Mouse (Mus musculus) skeletal muscle tissue, adult 2 months (tissue): ENCODE measurements around the gene Wasf3.
A peak's percentile ranks its signal among the peaks of the same experiment; 100 is the strongest.

Experiments
- DNase-seq: peaks from one replicate; pipeline ENCODE4 v3.0.0-alpha.2; 2012; ENCODE audit warnings: low read depth, low spot score

Gene Wasf3

DNA sequence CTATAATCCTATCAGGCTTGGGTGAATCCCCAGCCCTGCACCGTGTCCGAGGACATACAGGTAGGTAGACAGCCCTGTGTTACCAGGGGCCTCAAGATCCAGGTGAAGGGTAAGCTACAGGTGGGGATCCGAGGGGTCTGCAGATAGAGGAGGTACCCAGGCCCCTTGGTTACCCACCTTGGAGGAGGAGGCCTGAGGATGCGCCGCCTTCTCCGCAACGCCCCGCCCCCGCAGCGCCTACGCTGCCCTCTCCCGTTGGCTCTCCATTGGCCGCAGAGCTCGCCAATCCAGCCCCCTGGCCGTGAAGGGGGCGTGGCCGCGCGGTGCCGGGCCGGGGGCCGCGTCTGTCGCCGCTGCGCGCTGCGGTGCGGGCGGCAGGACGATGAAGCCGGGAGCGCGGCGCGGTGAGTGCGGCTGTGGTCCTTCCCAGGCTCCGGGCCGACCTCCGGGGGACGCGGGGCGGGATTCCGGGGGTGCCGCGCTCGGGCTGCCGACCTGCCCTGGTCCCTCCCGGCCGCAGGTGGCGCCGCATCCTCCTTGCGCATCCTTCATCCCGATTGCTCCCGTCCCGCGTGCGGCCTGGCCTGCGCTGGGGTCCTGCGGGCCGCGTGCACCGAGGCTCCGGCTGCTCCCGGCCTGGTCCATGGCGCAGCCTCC, at the start of gene Wasf3:
TSS of gene Wasf3 (plus strand) at position 51 of the 657 bp plus-strand sequence.
- peak; percentile 2 for DNase-seq

DNA sequence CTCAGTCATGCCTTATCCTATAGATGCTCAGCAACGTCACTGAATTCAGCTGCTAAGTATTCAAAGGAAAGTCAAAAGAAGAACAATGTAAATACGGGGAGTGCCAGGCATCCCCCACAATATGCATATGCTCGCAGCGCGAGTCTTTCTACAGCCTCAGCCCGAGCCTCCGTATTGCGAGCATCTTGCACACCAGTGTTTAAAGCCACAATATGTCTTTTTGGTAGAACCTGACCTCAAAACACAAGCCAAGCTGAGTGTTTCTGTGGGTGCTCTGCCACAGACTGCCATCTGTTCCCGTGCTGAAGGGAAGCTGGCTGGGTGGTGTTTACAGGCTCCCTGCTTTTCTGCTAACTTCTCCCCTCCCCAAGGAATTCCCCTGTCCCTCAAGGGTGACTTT, 46.7 kb upstream of the Wasf3 start:
- DNase-seq = no peak

DNA sequence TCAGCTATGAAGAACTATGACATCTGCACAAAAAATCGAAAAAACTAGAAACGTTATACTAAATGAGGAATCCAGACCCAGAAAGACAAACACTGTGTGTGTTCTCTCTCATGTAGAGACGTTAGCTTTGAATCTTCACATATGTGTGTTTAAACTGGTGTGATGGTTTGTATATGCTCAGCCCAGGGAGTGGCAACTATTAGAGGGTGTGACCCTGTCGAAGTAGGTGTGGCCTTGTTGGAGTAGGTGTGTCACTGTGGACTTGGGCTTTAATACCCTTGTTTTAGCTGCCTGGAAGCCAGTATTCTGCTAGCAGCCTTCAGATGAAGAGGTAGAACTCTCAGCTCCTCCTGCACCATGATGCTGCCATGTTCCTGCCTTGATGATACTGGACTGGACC, 44.7 kb upstream of the Wasf3 start:
- DNase-seq = no peak

DNA sequence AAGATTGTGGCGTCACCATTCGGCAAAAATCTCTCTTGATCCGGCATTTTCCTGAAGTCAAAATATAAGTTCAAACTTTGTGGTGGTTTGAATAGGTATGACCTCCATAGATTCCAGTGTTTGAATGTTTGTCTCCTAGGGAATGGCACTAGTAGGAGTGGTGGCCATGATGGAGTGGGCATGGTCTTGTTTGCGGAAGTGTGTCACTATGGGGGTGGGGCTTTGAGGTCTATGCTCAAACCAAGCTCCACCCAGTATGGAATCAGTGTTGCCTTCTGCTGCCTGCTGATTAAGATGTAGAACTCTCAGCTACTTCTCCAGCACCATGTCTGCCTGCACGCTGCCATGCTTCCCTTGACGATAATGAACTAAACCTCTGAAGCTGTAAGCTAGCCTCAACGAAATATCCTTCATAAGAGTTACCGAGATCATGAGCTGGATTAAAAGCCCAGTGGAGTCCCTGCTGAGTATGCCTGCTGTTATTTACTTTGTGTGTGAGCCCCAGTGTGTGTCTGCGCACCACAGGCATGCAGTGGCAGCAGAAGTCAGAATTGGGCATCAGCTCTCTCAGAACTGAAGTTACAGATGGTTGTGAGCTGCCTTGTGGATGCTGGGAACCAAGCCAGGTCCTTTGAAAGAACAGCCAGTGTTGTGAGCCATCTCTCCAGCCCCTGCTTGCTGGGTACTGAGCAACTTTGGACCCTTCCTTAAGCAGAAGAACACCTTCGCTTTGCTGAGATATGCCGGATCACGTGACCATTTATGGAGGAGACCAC, 39.7 kb upstream of the Wasf3 start:
- DNase-seq = no peak

DNA sequence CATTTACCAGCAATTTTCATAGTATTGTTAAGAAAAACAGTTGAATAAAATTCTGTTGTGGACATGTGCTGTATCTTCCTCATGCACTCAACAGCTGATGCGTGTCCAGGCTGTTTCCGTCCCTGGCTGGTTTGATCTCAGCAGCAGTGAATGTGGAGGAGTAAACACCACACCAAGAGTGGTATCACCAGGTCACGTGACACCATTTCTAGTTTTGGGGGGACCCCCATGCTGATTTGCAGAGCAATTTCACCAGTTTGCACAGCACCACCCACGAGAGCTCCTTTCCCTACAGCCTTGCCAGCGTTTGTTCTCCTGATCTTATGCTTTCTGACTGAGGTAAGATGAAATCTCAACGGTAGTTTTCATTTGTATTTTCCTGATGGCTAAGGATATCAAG, 37.7 kb upstream of the Wasf3 start:
- no peak for DNase-seq

DNA sequence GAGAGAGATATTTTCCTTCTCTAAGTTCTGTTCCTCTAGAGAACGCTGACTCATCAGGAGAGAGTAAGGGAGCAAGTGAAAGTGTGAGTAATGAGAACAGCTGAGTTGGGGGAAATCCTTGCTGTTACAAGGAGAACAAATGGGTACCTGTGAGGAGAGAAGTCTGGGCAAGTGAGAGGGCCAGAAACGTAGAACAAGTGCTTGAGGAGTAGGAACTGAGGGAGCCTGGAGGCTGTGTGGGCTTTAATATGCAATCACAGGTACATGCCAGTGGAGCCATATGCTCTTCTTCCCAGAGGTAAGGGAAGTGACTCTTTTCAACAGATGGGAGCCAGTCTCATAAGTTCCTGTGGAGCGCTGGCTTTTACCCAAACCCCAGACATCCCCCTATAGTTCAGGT, 35.6 kb upstream of the Wasf3 start:
- no peak for DNase-seq

DNA sequence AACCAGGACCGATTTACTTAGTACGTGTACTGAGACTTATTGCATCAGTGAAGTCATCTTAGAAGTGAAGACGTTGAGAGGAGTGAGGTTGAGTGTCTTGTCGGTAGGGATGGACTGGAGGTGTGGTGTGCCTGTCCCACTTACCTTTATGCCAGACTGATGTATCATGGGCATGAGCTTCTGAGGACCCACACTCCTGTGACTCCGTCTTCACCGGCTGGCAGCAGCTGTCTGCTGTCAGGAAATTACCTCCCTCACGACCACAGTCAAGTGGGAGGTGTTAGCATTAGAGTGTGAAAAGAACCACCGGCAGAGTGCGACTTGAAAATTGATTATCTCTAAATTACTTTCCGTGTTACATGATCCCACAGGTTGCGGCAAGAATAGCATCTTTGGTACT, 34.0 kb upstream of the Wasf3 start:
- DNase-seq = no peak

DNA sequence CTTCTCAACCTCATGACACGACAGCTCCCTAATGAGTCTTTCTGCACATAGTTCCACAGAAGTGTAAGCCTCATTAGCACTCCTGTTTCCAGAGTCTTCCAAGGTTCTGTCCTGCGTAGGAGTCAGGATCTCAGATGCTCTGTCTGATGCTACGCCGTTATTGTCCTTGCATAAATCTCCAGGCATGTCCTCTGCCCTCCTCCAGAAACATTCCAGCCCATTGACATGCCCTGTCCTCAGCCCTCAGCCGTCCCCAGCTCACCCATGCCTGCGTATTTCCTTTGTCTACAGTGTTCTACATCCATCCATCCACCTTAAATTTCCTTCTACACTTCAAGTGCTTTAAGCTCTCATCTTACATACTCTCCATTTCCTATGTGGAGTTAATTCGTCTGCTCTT, 32.8 kb upstream of the Wasf3 start:
- DNase-seq = no peak

DNA sequence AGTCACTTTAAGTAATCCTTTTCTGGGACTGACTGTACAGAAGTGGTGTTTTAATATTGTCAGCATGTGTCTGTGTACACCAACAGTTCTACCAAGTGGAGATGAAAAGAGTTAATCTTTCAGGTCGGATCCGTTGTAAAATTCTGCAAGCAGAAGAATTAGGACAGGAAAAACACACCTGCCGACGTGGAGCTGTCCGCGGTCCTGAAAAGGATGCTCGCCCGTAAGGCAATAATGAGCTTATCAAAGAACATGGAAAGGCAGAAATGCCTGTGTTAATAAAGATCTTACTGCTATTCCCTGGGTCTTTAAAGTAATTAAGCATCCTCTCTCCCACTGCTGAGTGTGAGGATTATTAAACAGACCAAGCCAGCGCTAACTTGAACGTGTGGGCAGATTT, 24.4 kb upstream of the Wasf3 start:
- DNase-seq = no peak

DNA sequence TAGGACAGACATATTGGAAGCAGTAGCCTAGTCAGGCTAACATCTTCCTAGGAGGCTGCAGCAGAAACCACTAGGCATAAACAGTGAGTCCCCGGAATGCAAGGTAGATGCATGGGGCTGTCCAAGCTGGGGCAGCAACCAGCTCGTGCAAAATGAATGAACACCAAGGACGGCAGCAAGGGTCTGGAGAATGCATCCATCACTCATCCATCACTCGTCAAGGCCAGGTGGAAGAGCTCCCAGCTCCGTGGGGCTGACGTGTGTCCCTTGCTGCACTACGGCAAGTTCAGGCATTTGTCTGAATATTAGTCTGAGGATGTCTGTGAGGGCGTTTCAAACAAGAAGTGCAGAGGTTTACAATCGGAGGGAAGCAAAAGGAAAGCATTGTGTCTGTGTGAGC, 22.1 kb upstream of the Wasf3 start:
- DNase-seq = no peak

DNA sequence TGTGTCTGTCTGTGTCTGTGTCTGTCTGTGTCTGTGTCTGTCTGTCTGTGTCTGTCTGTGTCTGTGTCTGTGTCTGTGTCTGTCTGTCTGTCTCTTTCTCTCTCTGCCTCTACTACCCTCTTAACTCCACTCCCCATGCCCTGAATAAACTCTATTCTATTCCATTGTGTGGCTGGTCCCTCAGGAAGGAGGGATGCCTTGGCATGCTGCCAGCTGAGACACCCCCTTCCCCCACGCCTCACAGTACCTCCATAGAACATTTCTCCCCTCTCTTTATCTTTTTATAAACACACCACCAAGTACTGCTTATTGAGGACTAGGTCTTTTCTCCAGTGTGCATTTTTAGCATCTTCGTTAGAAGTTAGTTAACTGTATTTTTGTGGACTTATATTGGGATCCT, 16.4 kb upstream of the Wasf3 start:
- DNase-seq = no peak

DNA sequence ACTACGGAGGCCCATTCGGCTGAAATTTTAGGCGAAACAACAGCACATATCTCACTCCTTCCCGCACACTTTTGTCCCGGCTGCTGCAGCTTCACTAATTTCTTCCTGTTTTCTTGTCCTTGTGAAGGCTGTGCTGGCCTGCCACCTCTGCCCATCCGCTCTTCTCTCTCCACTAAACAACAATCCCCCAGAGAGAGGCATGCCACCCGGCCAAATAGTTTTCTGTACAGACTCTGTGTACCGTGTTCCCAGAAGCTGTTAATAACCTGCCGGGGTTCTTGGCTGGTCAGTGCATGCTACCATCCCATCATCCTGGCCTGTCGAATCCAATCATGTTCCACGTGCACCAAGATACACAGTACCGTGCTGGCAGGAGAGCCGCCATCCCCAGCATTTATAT, 15.8 kb upstream of the Wasf3 start:
- DNase-seq = no peak

DNA sequence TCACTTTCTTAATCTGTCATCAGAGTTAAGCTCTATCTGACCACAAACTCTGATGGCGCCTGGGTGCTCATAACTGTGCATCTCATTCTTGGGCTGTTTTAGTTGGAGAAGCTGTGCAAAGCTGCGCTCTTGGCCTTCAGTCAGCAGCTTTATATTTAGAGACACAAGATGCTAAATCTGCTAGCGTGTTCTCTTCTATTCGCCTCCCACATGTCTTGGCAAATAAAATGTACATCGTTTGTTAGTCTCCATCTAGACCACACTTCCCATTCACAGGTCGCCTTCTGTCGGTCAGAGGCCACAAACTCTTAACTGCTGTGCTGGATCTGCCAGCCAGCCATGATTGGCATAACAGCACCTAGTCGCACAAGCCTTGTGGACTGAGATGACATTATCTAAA, 14.0 kb upstream of the Wasf3 start:
- DNase-seq = no peak

DNA sequence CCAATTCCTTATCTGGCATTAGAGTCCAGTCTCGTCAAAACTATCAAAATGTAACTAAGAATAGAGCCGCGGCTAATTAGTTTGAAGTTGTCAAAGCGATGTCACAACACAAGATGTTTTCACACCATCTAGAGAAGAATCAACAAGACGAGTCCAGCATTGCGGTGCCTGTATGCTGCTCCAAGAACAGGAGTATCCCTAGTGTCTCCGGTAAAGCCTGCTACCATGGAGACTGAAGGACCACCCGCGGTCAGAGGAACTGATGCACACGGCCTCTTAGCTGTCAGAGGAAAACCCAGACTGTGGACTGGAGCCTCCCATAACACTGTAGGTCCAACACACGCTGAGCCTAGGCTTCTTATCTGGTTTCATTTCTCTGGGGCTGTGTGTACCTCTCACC, 11.5 kb upstream of the Wasf3 start:
- DNase-seq = no peak

DNA sequence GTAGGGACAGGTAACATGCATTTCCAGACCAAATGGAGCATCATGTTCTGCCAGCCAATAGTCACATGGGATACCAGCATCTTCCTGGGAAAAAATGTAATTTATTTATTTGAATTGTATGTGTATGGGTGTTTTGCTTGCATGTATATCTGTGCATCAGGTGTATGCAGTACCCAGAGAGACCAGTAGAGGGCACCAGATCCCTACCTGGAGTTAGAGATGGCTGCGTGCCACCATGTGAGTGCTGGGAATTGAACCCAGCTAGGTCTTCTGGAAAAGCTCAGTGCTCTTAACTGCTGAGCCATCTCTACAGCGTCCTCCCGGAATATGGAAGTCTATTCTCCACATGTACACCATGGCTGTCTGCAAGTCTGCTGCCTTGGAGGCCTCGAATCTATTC, 8.2 kb upstream of the Wasf3 start:
- DNase-seq = no peak

DNA sequence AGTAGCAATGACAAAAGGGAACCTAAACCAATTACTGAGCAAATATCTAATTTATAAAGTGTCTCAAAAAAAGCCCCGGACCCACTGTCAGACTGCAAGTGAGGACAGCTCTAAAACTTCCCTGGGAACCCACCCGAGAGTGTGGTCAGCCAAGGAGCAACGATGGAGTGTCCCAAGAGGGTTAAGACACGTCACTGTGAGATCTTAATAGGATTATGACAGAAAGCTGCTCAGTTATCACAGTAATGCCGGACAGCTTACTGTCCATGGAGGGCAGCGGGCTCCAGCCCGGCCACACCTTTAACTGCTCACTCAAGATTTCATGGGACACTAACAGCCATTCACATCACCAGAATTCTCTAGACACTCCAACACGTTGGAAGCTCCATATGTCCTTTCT, 4.7 kb upstream of the Wasf3 start:
- no peak for DNase-seq

DNA sequence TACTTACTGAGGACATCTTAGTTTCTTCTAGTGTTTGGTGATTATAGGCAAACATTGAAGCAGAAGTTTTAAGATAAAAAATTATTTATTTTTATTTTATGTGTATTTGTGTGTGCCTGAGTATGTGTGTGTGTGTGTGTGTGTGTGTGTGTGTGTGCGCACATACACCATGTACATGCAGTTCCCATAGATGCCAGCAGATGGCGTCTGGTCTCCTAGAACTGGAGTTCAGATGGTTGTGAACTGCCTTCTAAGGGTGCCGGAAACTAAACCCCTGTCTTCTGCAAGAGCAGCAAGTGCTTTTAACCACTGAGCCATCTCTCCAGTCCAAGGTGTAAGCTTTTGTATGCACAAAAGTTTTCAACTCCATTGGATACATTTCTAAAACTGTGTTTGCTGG, 2.5 kb upstream of the Wasf3 start:
- no peak for DNase-seq

DNA sequence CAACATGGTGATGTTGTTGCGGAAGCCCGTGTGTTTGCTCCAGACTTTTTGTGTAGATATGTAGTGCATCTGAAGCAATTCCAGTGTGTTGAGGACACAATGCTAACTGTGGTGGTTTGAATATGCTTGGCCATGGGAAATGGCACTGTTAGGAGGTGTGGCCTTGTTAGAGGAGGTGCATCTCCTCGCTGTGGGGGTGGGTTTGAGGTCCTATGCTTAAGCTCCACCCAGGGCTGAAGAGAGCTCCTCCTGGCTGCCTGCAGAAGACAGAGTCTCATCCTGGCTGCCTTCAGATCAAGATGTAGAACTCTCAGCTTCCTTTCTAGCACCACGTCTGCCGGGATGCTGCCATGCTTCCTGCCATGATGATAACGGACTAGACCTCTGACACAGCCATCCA, 1.4 kb upstream of the Wasf3 start:
- no peak for DNase-seq

DNA sequence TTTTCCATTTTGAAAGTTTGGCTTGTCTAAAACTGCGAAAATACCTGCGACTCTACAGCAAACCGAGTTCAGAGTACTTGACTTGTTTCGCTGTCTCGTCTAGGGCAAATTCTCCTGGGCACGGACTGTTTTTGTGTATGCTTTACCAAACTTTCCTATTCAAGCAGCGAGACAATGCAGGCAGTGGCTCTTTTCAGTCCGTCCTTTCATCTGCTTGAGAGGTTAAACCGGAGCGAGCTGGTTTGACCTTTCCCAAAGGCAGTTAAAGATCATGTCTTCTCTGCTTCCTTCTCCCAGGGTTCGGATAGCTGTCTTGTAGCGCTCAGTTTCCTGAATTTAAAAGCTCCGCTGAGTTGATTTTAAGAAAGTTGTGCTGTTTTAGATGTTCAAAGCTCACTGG, 1.2 kb downstream of the Wasf3 start:
- no peak for DNase-seq

DNA sequence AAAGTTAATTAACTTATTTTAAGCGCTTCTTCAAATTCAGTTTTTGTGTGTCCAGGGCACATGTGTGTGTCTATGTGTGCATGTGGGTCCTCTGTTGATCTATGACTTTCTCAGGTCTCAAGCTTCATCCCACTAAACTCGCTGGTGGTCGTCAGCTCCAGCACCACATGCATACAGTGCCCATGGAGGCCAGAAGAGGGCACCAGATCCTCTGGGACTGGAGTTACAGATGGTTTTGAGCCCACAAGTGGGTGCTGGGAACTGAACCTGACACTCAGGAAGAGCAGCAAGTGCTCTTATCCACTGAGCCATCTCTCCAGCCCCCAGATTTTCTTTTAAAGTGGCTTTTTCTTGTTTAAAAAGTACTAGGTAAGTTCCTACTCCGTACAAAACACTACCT, 2.1 kb downstream of the Wasf3 start:
- no peak for DNase-seq

DNA sequence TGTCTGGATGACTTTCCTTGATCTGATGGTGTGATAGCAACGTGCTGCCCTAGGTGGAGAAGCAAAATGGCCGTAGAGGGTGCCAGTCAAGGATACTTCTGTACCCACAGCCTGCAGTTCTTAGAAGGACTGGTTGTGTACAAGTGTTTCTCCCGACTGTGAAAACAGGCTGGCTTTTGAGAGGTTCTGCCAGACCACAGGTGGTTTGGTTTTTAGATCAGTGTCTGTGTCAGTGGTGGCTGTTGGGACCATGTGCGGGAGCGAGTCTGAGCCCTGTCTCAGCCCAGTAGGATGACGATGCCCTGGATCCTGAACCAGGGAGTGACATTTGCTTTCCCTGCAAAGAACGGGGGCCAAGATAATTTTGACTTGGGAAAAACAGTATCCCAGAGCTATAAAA, 9.8 kb downstream of the Wasf3 start:
- DNase-seq = no peak

DNA sequence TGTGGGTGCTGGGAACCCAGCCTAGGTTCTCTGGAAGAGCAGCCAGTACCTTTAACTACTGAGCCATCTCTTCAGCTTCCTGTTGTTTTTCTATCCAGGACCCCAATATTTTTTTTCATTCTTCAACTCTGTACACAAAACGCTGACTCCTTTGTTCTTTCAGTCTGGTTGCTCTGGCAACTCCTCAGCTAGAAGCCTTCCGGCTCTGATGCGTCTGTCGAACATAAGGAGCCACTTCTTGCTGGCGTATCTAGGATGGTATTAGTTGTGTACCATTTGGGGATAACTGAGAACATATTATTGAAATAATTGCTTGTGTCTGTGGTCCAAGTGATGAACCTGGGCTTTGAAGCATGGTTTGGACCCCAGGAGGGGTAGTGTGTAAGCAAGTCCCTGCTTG, 12.5 kb downstream of the Wasf3 start:
- no peak for DNase-seq

DNA sequence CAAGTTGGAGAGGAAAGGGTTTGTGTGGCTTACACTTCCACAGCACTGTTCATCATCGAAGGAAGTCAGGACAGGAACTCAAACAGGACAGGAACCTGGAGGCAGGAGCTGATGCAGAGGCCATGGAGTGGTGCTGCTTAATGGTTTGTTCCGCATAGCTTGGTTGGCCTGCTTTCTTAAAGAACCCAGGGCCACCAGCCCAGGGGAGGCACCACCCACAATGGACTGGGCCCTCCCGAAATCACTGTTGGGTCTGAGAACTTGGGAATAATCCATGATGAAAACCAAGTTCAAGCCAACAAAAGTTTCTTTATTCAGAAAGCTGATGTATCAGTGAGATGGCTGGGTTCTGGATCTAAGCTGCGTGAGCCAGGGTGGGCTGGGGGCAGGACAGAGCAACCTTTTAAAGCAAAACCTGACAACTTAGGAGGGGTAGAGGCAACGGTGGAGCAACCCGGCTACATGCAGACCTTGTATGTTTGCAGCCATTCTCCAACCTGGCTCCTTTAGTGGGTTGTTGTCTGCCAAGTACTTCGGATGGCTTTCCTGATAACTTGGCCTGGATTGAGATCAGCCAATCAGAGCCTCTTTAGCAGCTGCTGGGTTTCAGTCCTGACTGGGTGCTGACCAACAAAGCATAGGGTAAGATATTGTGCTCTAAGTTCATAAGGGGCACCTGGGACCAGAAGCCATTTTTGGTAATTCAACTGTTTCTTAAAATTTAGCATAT, 13.8 kb downstream of the Wasf3 start:
- no peak for DNase-seq
